Mouse (Mus musculus): ENCODE measurements around the gene Gm4312. TPM values are rescaled to one million over a fixed set of nuclear protein-coding genes. Genes with fewer than 3 reads are reported as not detected.
A peak's percentile ranks its signal among the peaks of the same experiment; 100 is the strongest.
"Not testable (repeated sequence)": the region's sequence is repeated elsewhere in the genome, so short reads cannot be mapped to it uniquely, and the experiment has no call there.

The Gm4312 gene
- not detected for total RNA-seq (2021)
- long read RNA-seq, experiment 1: 0 reads
- long read RNA-seq, experiment 2: 0 reads

- DNase-seq (ENCODE audit: low spot score): not testable (repeated sequence)
Measured at GRCm38 (mm10) chr10:100382460-100382859, at the start of gene Gm4312. TSS of gene Gm4312 (minus strand) at chr10:100382560.

DNA sequence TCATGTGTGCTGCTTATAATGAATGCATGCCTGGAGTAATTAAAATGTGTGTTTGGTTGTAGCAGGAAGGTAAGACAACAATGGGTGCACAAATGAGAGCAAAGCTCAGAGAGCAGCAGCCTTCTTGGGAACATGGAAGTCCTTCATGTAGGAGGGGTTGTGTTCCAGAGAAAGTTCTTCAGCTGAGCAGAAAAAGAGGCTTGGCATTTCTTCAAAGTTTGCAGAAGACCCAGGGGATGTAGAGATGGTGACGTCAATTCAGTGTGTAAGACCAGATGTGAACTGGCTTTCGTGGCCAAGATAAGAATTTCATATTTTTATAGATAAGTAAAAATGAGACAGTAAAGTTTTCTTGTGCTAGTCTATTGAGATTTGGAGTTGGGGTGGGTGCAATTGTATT lies 45.2 kb upstream of the Gm4312 start:
- DNase-seq (ENCODE audit: low spot score): peak; percentile 43

DNA sequence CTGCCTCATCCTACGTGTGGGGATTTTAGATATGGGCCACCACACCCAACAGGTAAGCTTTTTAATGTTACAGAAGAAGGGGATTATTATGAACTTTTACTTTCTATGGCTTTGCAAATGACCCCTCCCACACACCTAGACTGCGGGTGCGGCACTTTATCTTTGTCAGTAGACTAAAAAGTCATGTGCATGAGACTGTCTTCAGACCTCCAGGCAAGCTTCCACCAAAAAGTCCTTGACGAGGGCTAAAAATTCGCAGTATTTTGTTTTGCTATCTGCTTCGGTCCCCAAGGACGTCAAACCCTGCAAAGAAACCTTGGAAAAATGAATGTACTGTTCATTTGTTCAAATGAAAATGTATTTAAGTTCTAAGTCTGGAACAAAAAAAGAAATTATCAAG lies 33.2 kb upstream of the Gm4312 start:
- DNase-seq (ENCODE audit: low spot score): no peak

- not testable (repeated sequence) for DNase-seq (ENCODE audit: low spot score)
Measured at GRCm38 (mm10) chr10:100402301-100402700, 19.9 kb upstream of the Gm4312 start.

DNA sequence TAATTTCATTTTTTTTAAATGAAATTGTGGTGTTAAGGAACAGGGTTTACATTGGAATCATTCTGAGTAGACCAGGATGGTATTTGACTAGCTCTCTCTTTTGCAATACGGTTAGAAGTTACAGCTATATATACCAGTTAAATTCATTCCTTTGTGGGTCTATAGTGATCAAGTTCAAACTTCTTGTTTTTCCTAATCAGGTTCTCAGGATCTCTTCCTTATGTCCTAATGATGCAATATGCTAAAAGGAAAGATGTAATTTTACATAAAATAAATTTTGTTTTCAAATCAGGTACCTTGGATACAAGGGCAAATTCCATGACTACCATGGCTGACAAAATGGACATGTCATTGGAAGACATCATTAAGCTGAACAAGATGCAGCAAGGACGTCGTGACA lies 21.3 kb downstream of the Gm4312 start, which contains the start of gene Gm4307:
Gene Gm4307 (plus strand): TSS at position 301 of the 400 bp plus-strand sequence.
- DNase-seq (ENCODE audit: low spot score): not testable (repeated sequence)

DNA sequence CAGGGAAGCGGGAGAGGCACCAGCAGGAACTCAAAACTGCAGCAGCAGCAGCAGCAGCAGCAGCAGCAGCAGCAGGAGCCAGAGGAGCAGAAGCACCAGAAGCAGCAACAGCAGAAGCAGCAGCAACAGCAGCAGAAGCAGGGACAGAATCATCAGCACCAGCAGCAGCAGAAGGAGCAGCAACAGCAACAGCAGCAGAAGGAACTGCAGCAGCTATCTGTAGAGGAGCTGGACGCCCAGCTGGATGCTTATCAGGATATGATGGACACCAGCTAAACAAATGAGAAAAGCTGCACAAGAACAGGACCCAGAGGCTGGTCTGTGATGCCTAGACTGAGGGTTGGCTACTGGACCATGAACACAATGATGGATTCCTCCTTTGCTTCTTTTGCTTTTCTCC lies 25.5 kb downstream of the Gm4312 start:
- not testable (repeated sequence) for DNase-seq (ENCODE audit: low spot score)

- not testable (repeated sequence) for DNase-seq (ENCODE audit: low spot score)
Measured at GRCm38 (mm10) chr10:100350793-100351192, 31.6 kb downstream of the Gm4312 start, which contains the start of gene Gm4305. TSS of gene Gm4305 (plus strand) at chr10:100351093.

GRCm38 (mm10) chr10:100345672-100346071 lies 36.7 kb downstream of the Gm4312 start, which contains the start of gene Gm4303:
TSS of gene Gm4303 (plus strand) at chr10:100345972.
- DNase-seq (ENCODE audit: low spot score): not testable (repeated sequence)

GRCm38 (mm10) chr10:100340536-100340935 lies 41.8 kb downstream of the Gm4312 start, which contains the start of gene Gm4302:
TSS of gene Gm4302 (plus strand) at chr10:100340836.
- not testable (repeated sequence) for DNase-seq (ENCODE audit: low spot score)

DNA sequence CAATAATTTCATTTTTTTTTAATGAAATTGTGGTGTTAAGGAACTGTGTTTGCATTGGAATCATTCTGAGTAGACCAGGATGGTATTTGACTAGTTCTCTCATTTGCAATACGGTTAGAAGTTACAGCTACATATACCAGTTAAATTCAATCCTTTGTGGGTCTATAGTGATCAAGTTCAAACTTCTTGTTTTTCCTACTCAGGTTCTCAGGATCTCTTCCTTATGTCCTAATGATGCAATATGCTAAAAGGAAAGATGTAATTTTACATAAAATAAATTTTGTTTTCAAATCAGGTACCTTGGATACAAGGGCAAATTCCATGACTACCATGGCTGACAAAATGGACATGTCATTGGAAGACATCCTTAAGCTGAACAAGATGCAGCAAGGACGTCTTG lies 47.0 kb downstream of the Gm4312 start, which contains the start of gene Gm4301:
Gene Gm4301 (plus strand): TSS at position 301 of the 400 bp plus-strand sequence.
- not testable (repeated sequence) for DNase-seq (ENCODE audit: low spot score)

Other genes starting within 250 kb of the Gm4312 start
- gene Gm4301, start 46.9 kb downstream of the Gm4312 start, total RNA-seq (2021): not detected
- gene Gm4302, start 41.7 kb downstream of the Gm4312 start, total RNA-seq (2021): not detected
- not detected for gene Gm4303, start 36.6 kb downstream of the Gm4312 start, total RNA-seq (2021)
- not detected for gene Gm4305, start 31.5 kb downstream of the Gm4312 start, total RNA-seq (2021)
- gene Gm4307, start 21.2 kb downstream of the Gm4312 start, total RNA-seq (2021): not detected
- 10 to 100 TPM in 1 of 2 experiments, 1 to 10 TPM in 1; 9.0 to 11.3 TPM for gene Tmtc3, start 104.8 kb upstream of the Gm4312 start, total RNA-seq (2021)
- 1 to 10 TPM; 3.2 to 4.1 TPM for gene Cep290, start 105.0 kb upstream of the Gm4312 start, total RNA-seq (2021)
- gene 4930430F08Rik, start 207.9 kb upstream of the Gm4312 start, total RNA-seq (2021): 10 to 100 TPM in 1 of 2 experiments, 1 to 10 TPM in 1; 9.9 to 10.6 TPM
- not detected for gene 1700017N19Rik, start 207.9 kb upstream of the Gm4312 start, total RNA-seq (2021)